Mouse (Mus musculus) frontal cortex, postnatal 36 days (tissue): ENCODE measurements around the gene C1qtnf12.

ENCODE experiments used
- DNase-seq, 2 experiments: peaks; one replicate each; pipeline ENCODE4 v3.0.0; 2022; ENCODE audit warnings: low spot score in 2 of 2

Gene C1qtnf12

DNA sequence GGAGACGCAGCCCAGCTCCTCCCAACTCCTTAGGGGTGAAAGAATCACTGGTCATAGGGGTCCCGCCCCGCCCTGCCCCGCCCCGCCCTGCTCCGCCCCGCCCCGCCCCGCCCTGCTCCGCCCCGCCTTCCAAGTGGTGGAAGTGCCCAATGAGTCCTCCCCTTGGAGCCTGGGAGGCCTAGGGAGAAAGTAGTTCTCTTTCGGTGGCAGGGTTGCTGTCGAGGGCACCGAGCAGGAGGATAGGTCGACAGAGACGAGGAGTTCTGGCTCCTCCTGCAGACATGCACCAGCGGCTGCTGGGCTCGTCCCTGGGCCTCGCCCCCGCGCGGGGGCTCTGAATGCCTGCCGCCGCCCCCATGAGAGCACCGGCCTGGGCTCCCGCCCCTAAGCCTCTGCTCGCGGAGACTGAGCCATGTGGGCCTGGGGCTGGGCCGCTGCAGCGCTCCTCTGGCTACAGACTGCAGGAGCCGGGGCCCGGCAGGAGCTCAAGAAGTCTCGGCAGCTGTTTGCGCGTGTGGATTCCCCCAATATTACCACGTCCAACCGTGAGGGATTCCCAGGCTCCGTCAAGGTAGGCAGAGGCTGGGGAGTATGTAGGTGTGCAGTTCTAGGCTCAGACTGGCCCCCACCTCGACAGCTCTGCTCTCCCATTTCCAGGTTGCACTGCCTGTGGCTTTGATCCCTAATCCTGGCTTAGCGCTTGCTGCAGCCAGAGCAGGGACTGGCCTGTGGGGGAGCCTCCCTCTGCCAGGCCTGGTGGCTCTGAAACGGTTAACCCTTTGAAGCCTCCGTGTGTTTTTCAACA, at the start of gene C1qtnf12:
C1qtnf12 (plus strand) TSS at position 152 of the 805 bp plus-strand sequence.
- DNase-seq = peak; percentile 21 to 23

- DNase-seq = no peak
These were observed 30.1 kb upstream of the C1qtnf12 start for GRCm38 (mm10) chr4:155932031-155932430.

GRCm38 (mm10) chr4:155943049-155943452, 19.1 kb upstream of the C1qtnf12 start:
- DNase-seq = peak; percentile 54 to 59

DNA sequence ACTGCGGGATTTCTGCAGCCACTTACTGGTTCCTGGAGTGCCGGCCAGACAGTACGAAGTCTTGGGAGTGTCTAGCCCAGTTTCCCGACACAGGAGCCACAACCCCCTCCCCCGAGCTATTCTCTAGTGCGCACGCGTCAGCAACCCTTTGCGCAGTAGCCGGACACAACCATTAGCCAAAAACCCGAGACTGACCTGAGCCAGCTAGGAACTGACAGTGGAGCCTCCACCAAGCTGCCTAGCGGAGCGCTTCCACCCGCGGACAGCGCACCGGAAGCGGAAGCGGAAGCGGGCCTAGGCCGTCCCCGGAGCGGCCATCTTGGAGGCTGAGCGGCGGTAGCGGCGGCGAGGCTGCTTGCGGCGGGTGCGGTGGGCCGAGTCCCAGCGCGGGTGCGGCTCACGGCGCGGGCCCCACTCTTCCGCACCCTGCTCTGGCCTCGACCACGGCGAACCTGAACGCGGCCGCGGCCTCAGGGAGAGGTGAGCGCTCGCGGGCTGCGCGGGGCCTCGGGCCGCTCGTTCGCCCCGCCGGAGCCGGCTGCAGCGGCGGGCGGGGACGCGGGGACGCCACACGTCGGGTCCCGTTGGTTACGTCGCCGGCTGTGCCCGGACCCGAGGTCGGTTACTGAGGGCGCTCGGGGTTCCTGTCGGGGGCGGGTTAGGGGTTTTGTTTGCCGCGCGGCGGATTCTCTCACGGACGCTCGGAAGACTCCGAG, 18.4 kb upstream of the C1qtnf12 start, which contains the start of gene Ube2j2:
Ube2j2 (plus strand) TSS at position 298 of the 716 bp plus-strand sequence.
- peak; percentile 98 for DNase-seq

DNA sequence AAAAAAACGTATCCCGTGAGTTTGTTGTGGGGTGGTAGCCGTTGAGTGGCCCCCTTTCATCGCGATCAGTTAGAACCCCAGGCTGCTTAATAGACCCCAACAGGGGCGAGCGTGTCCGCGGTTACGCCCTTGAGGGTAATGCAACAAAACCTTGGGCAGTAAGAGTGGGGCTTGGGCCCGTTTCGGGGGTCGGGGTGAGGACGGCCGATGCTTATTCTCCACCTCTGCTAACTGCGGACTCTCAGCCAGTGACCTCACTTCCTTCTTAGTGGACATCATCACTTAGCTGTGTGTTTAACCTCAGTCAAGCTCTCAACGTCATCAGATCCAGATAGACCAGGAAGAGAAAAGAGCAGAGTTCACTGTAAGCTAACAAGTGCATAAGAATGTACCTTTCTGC, 17.8 kb upstream of the C1qtnf12 start:
- no peak for DNase-seq

DNA sequence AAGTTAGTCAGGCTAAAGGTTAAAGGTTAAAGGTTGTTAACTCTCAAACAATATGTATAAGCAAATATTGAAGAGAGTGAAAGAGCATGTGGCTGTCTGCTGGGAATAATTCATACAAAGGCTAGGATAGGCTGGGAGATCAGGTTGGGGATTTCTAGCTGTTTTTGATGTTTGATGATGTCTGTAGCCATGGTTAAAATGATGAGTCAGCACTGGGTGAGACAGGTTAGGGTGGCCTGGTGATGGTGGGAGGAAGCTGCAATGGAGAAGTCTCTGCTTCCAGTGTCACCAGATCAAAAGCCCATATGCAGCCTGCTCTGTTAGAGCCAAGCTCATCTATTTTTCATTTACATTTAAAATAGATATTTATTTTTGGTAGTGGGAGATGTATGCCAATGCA, 15.0 kb upstream of the C1qtnf12 start:
- DNase-seq = no peak

- DNase-seq = no peak
These were observed 6.6 kb upstream of the C1qtnf12 start for GRCm38 (mm10) chr4:155955491-155955890.

- DNase-seq = peak; percentile 59 to 79
These were observed 2.8 kb upstream of the C1qtnf12 start for GRCm38 (mm10) chr4:155959275-155959674.

DNA sequence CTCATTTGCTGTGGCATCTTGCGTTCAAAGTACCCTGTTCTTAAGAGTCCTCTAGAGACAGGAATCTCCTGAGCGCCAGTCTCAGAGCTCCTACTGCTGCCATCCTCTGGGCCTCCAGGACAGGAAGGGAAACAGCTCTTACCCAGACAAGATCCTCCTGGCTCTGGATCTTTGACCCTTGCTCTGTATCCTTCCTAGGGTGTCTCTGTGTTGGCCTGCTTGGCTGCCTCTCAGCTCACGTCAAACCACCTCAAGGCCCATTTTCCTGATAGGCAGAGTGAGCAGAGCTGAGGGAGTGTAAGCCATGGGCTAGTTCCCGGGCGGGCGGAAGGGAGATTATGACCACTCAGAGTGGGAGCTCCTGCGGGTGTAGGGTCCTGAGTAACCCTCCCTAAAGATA, 988 bp downstream of the C1qtnf12 start:
- no peak for DNase-seq

GRCm38 (mm10) chr4:155964396-155964795, 2.3 kb downstream of the C1qtnf12 start:
- DNase-seq = no peak

DNA sequence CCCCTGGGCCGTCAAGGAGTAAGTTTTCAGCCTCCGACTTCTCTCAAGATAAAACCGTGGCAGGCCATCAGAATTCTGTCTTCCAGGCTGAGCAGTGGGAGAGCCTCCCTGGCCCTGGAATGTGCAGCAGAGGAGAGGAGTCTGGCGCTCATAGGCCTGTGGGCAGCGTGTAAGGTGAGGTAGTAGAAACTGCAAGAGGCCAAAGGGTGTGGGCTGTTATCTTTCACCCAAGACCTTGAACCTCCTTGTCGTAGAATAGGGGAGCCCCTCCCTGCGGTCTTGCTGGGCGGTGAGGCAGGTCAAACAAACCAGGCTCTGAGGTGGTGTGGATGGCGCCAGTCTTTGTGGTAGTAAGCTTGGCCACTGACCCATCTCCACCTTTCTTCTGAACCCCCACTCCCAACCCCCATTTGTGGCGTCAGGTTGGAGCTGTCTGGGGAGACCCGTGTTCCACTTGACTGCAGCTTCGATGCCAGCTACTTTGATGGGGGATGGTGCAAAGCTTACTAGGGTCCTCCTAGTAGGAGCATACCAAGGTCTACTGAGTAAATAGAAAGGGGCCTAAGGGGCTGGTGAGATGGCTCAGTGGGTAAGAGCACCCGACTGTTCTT, 7.0 kb downstream of the C1qtnf12 start:
- no peak for DNase-seq

- no peak for DNase-seq
These were observed 8.2 kb downstream of the C1qtnf12 start for GRCm38 (mm10) chr4:155970286-155970685.

DNA sequence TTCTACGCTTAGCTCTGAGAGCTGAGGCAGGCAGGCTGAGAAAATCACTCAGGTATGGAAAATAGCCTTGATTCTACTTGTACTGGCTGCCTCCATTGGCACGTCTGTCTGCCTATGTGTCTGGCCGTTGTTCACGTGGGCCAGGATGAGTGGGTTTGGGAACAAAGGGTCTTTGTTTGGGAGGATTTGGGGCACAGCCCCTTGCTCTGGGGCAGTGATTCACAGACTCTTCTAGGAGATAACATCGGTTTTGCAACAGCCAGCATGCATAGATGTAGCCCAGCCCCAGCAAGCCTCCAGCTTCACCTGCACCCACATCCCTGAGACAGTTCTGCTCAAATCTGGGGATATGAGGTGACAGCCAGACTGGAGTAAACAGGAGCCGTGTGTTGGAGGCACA, 10.5 kb downstream of the C1qtnf12 start:
- DNase-seq = no peak

DNA sequence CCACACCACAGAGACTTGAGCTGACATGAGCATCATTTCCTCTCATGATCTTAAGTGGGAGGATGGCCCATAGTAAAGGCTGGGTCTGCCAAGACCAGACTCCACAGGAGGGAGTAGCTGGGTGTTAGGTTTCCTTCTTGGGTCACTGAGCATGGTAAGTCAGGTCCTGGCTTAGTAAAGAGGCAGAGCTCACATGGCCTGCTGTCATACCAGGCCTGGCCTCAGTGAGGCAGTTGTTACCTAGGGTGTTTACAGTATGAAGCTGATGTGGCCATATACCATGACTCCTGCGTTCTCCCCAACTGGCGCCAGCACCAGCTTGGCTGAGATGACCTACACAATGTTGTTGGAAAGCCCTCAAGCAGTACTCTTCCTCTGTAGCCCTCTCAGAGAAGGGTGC, 11.1 kb downstream of the C1qtnf12 start:
- DNase-seq = no peak

GRCm38 (mm10) chr4:155981436-155982082, 19.4 kb downstream of the C1qtnf12 start:
- no peak for DNase-seq

DNA sequence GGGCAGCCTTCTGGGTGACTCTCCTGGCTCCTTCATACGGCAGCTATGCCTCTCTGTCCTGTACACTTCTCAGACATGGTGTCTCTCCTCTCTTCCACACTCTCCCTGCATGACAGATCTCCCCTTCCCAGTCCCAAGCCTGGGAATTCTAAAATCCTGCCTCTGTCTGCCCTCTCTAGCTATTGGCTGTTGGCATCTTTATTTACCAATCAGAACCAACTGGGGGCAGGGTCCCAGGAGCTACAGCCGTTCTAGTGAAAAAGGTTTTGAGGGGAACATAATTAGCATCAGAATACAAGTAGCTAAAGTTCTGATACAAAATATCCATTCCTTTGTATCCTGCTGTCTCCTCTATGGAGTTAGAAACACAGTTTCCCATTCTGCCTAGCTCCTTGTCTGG, 21.7 kb downstream of the C1qtnf12 start:
- no peak for DNase-seq

DNA sequence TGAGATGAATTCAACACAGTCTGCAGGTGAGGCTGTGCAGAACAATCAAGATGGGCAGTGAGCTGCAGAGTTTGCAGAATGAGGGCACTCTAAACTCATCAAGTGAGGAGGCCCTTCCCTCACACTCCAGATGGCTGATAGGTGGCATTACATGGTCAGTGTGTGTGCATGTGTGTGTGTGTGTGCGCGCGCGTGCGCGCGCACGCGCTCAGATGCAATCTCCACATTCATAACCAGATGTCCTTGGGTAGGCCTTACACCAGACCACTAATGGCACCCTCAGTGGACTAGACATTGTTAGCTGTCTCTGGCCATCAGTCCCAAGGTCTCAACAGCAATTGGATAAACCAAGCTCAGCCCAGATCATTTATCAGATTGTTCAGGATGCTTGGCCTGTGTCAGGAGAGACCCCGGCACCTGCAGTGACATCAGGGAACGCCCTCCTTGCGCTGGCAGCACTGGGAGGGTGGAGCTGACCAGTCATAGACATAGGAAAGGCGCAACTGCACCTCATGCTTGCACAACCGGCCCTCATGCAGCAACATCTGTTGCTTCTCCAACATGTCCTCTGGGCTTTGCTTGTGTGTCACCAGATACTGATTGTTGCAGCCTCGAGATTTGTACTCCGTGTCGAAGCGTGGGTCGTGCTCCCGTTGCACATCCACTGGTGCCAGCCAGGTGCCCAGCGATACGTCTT, 29.2 kb downstream of the C1qtnf12 start:
- DNase-seq = no peak

- DNase-seq = no peak
These were observed 29.8 kb downstream of the C1qtnf12 start for GRCm38 (mm10) chr4:155991908-155992230.

DNA sequence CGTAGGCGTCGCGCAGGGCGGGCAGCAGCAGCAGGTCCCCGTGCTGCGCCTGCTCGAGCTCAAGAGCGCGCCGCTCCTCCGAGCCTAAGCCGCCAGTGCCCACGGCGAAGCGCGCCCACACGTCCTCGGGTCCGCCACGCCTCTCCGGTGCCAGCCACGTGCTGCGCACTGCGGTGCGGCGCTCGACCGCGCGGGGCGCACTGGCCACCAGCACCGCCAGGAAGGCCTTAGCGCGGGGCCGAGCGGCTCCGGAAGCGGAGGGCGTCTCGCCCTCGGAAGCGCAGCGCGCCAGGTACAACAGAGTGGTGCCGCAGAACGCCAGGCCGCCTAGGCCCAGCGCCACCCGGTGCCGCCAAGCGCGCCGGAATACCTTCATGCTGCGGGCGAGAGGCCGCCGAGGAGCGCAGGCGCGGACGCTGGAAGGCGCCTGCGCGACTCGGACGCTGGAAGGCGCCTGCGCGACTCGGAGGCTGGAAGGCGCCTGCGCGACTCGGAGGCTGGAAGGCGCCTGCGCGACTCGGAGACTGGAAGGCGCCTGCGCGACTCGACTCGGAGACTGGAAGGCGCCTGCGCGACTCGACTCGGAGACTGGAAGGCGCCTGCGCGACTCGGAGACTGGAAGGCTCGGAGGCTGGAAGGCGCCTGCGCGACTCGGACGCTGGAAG, 30.3 kb downstream of the C1qtnf12 start, which contains the start of the genes B3galt6 and Sdf4:
B3galt6 (minus strand) TSS at position 409 of the 665 bp plus-strand sequence.
Sdf4 (plus strand) TSS at position 632 of the 665 bp plus-strand sequence.
- DNase-seq = peak; percentile 88 to 91

GRCm38 (mm10) chr4:155992906-155993547, 30.9 kb downstream of the C1qtnf12 start:
- peak; percentile 97 to 98 for DNase-seq
